Mouse (Mus musculus) hindbrain, postnatal 0 days (tissue): ENCODE measurements at regions not wholly inside any gene's neighbourhood (a gene's known extent, or its start where the extent isn't known, plus 50 kb on each side); places are given as distances from the start of the nearest gene placed in this dataset.
A peak's percentile ranks its signal among the peaks of the same experiment; 100 is the strongest.

ENCODE experiments used
- ATAC-seq: fragments of 200-750 bp; cut with Nextera tagmentation; 2 replicates; pipeline ENCODE4 v1.8.0; 2017; ENCODE audit warnings: mild to moderate bottlenecking, moderate TSS enrichment, moderate library complexity
- DNase-seq: peaks from one replicate; pipeline ENCODE4 v3.0.0-alpha.2; 2015; ENCODE audit warnings: low spot score
- H3K27ac ChIP-seq: fragments of 300-500 bp; sonication (generic); 2 replicates; pipeline ENCODE4 v1.5.1; 2014; ENCODE audit warnings: mild to moderate bottlenecking
- H3K27me3 ChIP-seq: fragments of 300-500 bp; sonication (generic); 2 replicates; pipeline ENCODE4 v1.6.1; 2014; ENCODE audit warnings: low read length, mixed read lengths; ENCODE audit not compliant: insufficient read depth
- H3K36me3 ChIP-seq: fragments of 300-500 bp; sonication (generic); 2 replicates; pipeline ENCODE4 v1.6.1; 2014; ENCODE audit warnings: low read length, mixed read lengths; ENCODE audit not compliant: insufficient read depth
- H3K4me1 ChIP-seq: fragments of 300-500 bp; sonication (generic); 2 replicates; pipeline ENCODE4 v1.6.1; 2014; ENCODE audit warnings: antibody characterized with exemption, low read length, mixed read lengths; ENCODE audit not compliant: insufficient read depth
- H3K4me2 ChIP-seq: fragments of 300-500 bp; sonication (generic); 2 replicates; pipeline ENCODE4 v1.6.1; 2014; ENCODE audit warnings: low read depth, mild to moderate bottlenecking, low read length, moderate library complexity, mixed read lengths
- H3K4me3 ChIP-seq: fragments of 300-500 bp; sonication (generic); 2 replicates; pipeline ENCODE4 v1.5.1; 2014; ENCODE audit warnings: low read length
- H3K9ac ChIP-seq: fragments of 300-500 bp; sonication (generic); replicated peaks from 2 replicates; pipeline ENCODE4 v1.6.1; 2014; ENCODE audit warnings: mild to moderate bottlenecking, low read length, moderate library complexity, mixed read lengths
- H3K9me3 ChIP-seq: fragments of 300-500 bp; sonication (generic); 2 replicates; pipeline ENCODE4 v1.6.1; 2016; ENCODE audit warnings: low read length, mixed read lengths
- CTCF ChIP-seq: IDR thresholded peaks from 2 replicates; pipeline ENCODE4 v1.5.1; 2016; ENCODE audit warnings: antibody characterized with exemption, control low read depth, low read depth
- WGBS: fragments of 180-500 bp; shearing (Covaris S2); extraction: QIAGEN DNeasy Blood & Tissue Kit; methylation state at CpG from one replicate; pipeline ENCODE4 v1.1.7; 2014; 5-methylcytosine and 5-hydroxymethylcytosine counted together

DNA sequence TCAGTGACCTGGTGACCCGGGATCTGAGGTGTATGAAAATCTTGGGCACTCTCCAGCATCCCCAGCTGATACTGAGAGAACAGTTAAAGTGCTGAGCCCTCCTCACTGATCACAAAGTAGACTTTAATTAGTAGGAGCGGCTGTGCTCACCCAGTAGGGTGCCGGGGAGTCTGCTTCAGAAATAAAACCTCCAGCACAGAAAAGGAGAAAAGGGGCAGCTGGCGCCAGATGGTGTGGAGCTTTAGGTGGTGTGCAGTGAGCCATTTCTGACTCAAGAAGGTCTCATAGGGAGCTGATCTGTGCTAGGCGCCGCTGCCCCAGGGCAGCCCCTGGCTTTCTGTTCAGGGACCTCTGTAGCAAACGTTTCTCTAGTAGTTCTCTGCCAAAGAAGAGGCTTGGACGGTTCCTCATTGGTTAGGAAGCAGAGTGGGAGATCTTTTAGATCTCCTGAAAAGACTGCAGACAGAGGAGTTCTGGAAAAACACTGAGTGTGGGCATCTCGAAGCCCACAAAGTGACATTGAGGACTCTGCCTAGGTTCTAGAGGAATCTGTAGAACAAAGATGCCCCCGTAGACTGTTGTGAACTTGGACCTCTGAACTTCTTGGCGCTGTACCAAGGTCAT, 200.1 kb upstream of the Clnk start:
- TF ChIP-seq CTCF = no peak

DNA sequence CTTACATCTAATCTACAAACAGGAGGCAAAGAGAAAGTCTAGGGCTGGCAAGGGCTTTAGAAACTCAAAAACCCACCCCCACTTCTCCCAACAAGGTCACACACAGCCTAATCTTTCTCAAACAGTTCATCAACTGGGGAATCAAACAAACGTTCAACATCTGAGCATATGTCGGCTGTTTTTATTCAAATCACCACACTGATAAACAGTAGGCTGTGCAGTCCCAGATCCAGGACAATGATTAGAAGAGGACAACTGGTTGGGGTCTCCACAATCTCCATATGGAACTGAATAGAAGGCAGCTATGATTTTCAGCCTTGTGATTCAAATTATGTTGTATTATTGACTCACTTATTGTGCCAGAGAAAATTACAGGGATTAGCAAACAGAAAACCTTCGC, 193.1 kb upstream of the Clnk start:
- Histone ChIP-seq H3K9me3 (no peaks in the 10 kb centered on the region), H3K4me3 (no peak overlapping the region), H3K4me1 (no peaks in the 10 kb centered on the region), H3K36me3 (no peaks in the 10 kb centered on the region), H3K4me2 (no peak overlapping the region), H3K27me3 (no peaks in the 10 kb centered on the region), H3K27ac (no peak overlapping the region), H3K9ac (no peak overlapping the region)
- ATAC-seq = no peak
- DNase-seq = no peak
- TF ChIP-seq CTCF = no peak
- 67% methylated on average over 3 of the region's 3 CpGs for WGBS

More for the DNA sequence above, 200.1 kb upstream of the Clnk start:
- Histone ChIP-seq H3K27me3 (no peaks in the 10 kb centered on the region), H3K36me3 (no peaks in the 10 kb centered on the region), H3K4me2 (0 out of 2 replicates have a peak overlapping the region, but pooled peaks have one; percentile 1), H3K4me3 (no peak overlapping the region), H3K27ac (no peak overlapping the region), H3K9ac (no peak overlapping the region), H3K9me3 (no peaks in the 10 kb centered on the region), H3K4me1 (no peaks in the 10 kb centered on the region)
- peak; percentile 92 for ATAC-seq
- DNase-seq = peak; percentile 82
- WGBS = 33% methylated on average over 11 of the region's 11 CpGs

DNA sequence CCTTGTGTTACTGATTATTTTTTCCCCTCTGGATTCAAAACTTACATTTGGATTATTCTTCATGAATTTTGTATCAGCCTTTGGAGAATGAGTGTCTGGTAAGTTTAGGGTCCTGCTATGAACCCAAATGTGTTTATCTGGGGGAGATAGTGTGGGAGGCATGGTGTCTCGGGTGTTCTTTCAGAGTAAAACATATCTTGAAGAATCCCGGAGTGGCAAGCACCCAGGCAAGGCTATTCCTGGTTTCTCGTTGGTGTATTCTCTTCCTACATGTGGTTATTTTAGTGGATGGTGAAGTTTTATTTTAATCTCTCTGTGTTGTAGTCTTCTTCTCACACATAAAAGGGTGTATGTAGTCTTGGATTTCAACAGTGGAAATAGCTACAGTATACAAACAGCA, 186.4 kb upstream of the Clnk start:
- DNase-seq (no peak), ATAC-seq (no peak)
- Histone ChIP-seq H3K9ac (no peak overlapping the region), H3K4me2 (no peak overlapping the region), H3K4me1 (no peaks in the 10 kb centered on the region), H3K27ac (no peak overlapping the region), H3K4me3 (no peak overlapping the region), H3K9me3 (no peaks in the 10 kb centered on the region), H3K27me3 (no peaks in the 10 kb centered on the region), H3K36me3 (no peaks in the 10 kb centered on the region)
- no peak for TF ChIP-seq CTCF
- 86% methylated on average over 3 of the region's 3 CpGs for WGBS

DNA sequence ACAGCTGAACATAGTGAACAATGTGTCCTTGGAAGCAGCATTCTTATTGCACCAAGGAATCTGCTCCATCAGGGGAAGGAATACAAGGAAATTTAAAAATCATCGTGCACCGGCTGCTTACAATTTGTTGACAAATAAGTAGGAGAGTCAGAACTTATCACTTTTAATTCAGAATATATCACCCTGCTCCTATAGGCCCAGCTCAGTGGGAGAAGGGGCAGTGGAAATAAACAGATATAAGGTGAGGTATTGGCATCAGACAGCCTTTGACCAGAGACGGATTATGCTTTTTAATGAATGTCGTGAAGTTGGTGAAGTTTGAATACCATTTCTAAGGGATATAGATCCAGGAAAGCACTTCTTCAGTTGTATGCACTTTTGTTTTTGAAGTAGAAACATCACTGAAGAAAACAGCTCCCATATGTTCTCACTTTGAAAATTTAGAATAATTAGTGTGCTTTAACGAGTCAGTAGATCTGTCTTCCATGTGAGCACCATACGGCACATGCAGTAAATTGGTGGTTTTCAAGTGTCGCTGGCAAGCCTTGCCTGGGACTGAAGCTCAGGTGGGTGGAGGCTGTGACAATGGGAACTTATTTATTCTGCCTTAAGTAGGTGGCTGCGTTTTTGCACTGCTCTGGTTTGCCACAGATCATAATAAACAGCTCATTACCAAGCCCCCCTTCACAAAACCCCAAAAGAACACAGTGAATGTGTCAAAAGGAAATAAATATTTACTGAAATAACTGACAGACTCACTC, 176.1 kb upstream of the Clnk start:
- no peaks in the 10 kb centered on the region for H3K36me3 ChIP-seq
- no peaks in the 10 kb centered on the region for H3K27me3 ChIP-seq
- no peak overlapping the region for H3K4me3 ChIP-seq
- ATAC-seq (no peak), DNase-seq (no peak)
- 81% methylated on average over 8 of the region's 8 CpGs for WGBS
- no peak for TF ChIP-seq CTCF
- H3K27ac ChIP-seq = no peak overlapping the region
- H3K9me3 ChIP-seq = no peaks in the 10 kb centered on the region
- no peak overlapping the region for H3K4me2 ChIP-seq
- no peak overlapping the region for H3K9ac ChIP-seq
- H3K4me1 ChIP-seq = no peaks in the 10 kb centered on the region

DNA sequence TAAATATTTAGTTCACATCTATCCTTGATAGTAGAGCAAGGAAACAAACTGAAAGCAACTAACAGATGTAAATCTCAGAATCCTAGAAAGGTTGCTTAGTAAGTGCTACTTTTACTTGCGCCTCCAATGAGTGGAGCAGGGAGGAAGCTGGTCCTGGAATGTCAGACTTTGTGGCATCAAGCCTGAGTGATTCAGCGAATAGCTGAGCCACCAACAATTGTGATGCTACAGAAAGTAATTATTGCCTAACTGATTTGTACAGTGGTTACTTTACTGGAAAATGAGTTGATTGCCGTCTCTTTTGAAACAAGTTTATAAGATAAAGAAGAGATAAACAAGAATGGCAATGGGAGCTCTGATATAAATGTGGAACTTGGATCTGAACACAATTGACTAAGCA, 173.9 kb upstream of the Clnk start:
- ATAC-seq (no peak), DNase-seq (no peak)
- WGBS = 89% methylated on average over 3 of the region's 3 CpGs
- H3K27ac ChIP-seq = no peak overlapping the region
- H3K27me3 ChIP-seq = no peaks in the 10 kb centered on the region
- TF ChIP-seq CTCF = no peak
- H3K4me2 ChIP-seq = no peak overlapping the region
- no peaks in the 10 kb centered on the region for H3K4me1 ChIP-seq
- H3K36me3 ChIP-seq = no peaks in the 10 kb centered on the region
- H3K9me3 ChIP-seq = no peaks in the 10 kb centered on the region
- no peak overlapping the region for H3K4me3 ChIP-seq
- no peak overlapping the region for H3K9ac ChIP-seq

DNA sequence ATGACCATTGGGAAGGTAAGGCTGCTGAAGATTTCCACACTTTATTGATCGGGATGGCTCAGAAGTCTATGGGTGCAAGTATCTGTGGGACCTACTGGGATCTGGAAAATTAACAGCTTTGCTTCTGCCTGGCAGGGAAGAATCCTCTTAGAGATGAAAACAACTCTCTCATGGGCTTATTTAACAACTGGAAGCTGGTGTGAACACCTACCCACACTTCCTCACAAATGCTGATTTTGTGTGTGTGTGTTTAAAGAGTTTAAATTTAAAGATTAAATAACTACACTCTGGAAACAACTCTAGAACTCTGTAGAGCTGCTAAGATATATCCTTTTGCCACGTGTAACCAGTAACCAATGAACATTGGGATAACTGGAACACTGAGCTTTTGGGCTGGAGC, 172.5 kb upstream of the Clnk start:
- no peaks in the 10 kb centered on the region for H3K9me3 ChIP-seq
- WGBS = 64% methylated on average over 2 of the region's 2 CpGs

DNA sequence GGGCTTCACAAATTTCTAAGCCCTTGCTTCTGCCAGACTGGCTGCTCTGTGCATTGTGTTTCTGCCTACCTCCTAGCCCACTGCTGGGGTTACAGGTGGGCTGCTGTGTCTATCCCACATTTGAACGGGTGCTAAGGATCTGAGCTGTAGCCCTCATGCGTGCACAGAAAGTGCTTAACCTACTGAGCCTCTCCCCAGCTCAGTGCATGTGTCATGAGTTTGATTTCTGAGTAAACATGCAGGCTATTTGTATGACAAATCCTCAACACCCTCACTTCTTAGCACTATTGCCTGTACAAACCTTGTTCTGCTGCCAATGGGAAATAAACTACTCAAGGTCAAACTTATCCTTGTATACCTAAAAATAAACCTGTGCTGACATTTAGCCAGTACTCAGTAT, 163.9 kb upstream of the Clnk start:
- WGBS = 82% methylated on average over 2 of the region's 2 CpGs
- TF ChIP-seq CTCF = no peak
- DNase-seq = no peak

More for the DNA sequence above, 172.5 kb upstream of the Clnk start:
- DNase-seq (no peak), ATAC-seq (no peak)
- H3K9ac ChIP-seq = no peak overlapping the region
- no peaks in the 10 kb centered on the region for H3K4me1 ChIP-seq
- no peak overlapping the region for H3K4me2 ChIP-seq
- TF ChIP-seq CTCF = no peak
- no peak overlapping the region for H3K27ac ChIP-seq
- H3K36me3 ChIP-seq = no peaks in the 10 kb centered on the region
- H3K27me3 ChIP-seq = no peaks in the 10 kb centered on the region
- H3K4me3 ChIP-seq = no peak overlapping the region

More for the DNA sequence above, 163.9 kb upstream of the Clnk start:
- no peaks in the 10 kb centered on the region for H3K9me3 ChIP-seq
- H3K4me2 ChIP-seq = no peak overlapping the region
- no peaks in the 10 kb centered on the region for H3K27me3 ChIP-seq
- H3K27ac ChIP-seq = no peak overlapping the region
- no peaks in the 10 kb centered on the region for H3K36me3 ChIP-seq
- H3K4me3 ChIP-seq = no peak overlapping the region
- no peak for ATAC-seq
- H3K4me1 ChIP-seq = no peaks in the 10 kb centered on the region
- no peak overlapping the region for H3K9ac ChIP-seq
